Comparison of ENCODE assay signal across 8 mouse cellular contexts in genomic region chr19:4614305-4615150, GRCm38 (mm10). TPM values are rescaled to one million over a fixed set of nuclear protein-coding genes. Genes with fewer than 3 reads are reported as not detected.
DNase-seq lines count a peak whose midpoint lies in the region; TF ChIP-seq lines count a peak whose summit lies in the region.

No protein-coding gene starts in this region.

- WGBS in liver, adult 2 months, result 90% methylated on average over 49 of the region's 49 CpGs

- no peaks in the 10 kb centered on the region; the same call in 1 of the 2 replicates for H3K79me2 ChIP-seq in liver, adult 2 months (ENCODE audit: control insufficient read depth, insufficient read depth, low read length)

- peak; percentile 34 for DNase-seq in layer of hippocampus, adult 11-12 months (ENCODE audit: low spot score)
- no peak for DNase-seq in layer of hippocampus, adult 18-20 months (ENCODE audit: low spot score in 2 of 2)
- DNase-seq in forelimb bud, embryonic 11.5 days (ENCODE audit: low read depth, low spot score), result peak; percentile 35
- no peak for DNase-seq in liver, adult 2 months (ENCODE audit: extremely low read depth, low read depth, low spot score)
- DNase-seq in retina, embryonic 14.5 days (ENCODE audit: low spot score), result peak; percentile 56
- DNase-seq in thymus, postnatal 14 days, result no peak
- DNase-seq in thymus, postnatal 4 days, result no peak

- no peak for TF ChIP-seq CTCF in liver, adult 2 months (IDR thresholded peaks at IDR 0.05; ENCODE audit: low read depth, low read length)

- no peak overlapping the region for H3K27ac ChIP-seq in brown adipose tissue, adult 24 weeks (replicated peaks; ENCODE audit: low read depth, low read length)
- no peak overlapping the region for H3K27ac ChIP-seq in liver, adult 2 months (replicated peaks; ENCODE audit: insufficient read depth, low read depth, low read length)

- peaks cover 10% of the 10 kb centered on the region for H3K36me3 ChIP-seq in liver, adult 2 months (ENCODE audit: control insufficient read depth, insufficient read depth, low read length)

- no peaks in the 10 kb centered on the region for H3K27me3 ChIP-seq in liver, adult 2 months (ENCODE audit: control insufficient read depth, insufficient read depth, low read length)

- TF ChIP-seq POLR2A in liver, adult 2 months (IDR thresholded peaks at IDR 0.05; ENCODE audit: extremely low read depth, insufficient read depth, low read length), result no peak

- H3K4me3 ChIP-seq in brown adipose tissue, adult 24 weeks (ENCODE audit: insufficient read depth, low read depth, low read length), result peak overlapping the region; percentile 62
- H3K4me3 ChIP-seq in liver, adult 2 months (ENCODE audit: insufficient read depth, low read depth, low read length), result peak overlapping the region; percentile 58; the same call in 1 of the 2 replicates

- H3K9ac ChIP-seq in liver, adult 2 months (ENCODE audit: low read depth, low read length), result peak overlapping the region; percentile 25; the same call in 1 of the 2 replicates

- no peaks in the 10 kb centered on the region for H3K4me1 ChIP-seq in brown adipose tissue, adult 24 weeks (ENCODE audit: control insufficient read depth, insufficient read depth, insufficient read length, low read length)
- no peaks in the 10 kb centered on the region for H3K4me1 ChIP-seq in liver, adult 2 months (ENCODE audit: control insufficient read depth, insufficient read depth, low read length)

RNA-seq across cellular contexts. Expression of gene Lrfn4, which starts 0.9 kb away (rescaled TPM):
- 10 to 100 TPM; 35.2 to 35.6 TPM for total RNA-seq in layer of hippocampus, adult 18-20 months (2021)
- polyA plus RNA-seq in brown adipose tissue, adult 24 weeks (2012; ENCODE audit: insufficient read depth, insufficient read length, missing spikeins), result 0.36 TPM in 1 of 2 replicates, not detected in the other
- total RNA-seq in liver, adult 2 months (2014; rRNA removed), result 0.13 and 0.18 TPM in 2 replicates
- polyA plus RNA-seq in liver, adult 2 months (2012; rRNA removed), result 0.27 and 0.35 TPM in 2 replicates

RNA-seq across cellular contexts. Expression of gene Rce1, which starts 10.9 kb away (rescaled TPM):
- total RNA-seq in layer of hippocampus, adult 18-20 months (2021), result 10 to 100 TPM; 23.1 to 28.3 TPM
- 14.1 and 17.0 TPM in 2 replicates for polyA plus RNA-seq in brown adipose tissue, adult 24 weeks (2012; ENCODE audit: insufficient read depth, insufficient read length, missing spikeins)
- total RNA-seq in liver, adult 2 months (2014; rRNA removed), result 14.8 and 15.7 TPM in 2 replicates
- polyA plus RNA-seq in liver, adult 2 months (2012; rRNA removed), result 31.0 and 44.9 TPM in 2 replicates

Comparison
In these comparisons a context has a peak if more than half of its experiments do, and no peak if none do; other contexts are left out.
1. DNase-seq: peak in layer of hippocampus, adult 11-12 months (single experiment), forelimb bud, embryonic 11.5 days (single experiment) and retina, embryonic 14.5 days (single experiment); none in layer of hippocampus, adult 18-20 months (0 of 2), liver, adult 2 months (single experiment), thymus, postnatal 14 days (single experiment) and thymus, postnatal 4 days (single experiment).
2. RNA of gene Lrfn4, which starts 0.9 kb away (total RNA-seq): 35.2 to 35.6 TPM in layer of hippocampus, adult 18-20 months; 0.13 to 0.18 TPM in liver, adult 2 months; every median in the first group is over 10 times any median in the second.